Mouse (Mus musculus) liver, embryonic 15.5 days (tissue): ENCODE measurements around the gene Atp6v1b1. TPM values are rescaled to one million over a fixed set of nuclear protein-coding genes. Genes with fewer than 3 reads are reported as not detected.

Source experiments
- ATAC-seq: fragments of 200-750 bp; cut with Nextera tagmentation; 2 replicates; pipeline ENCODE4 v1.8.0; 2017; ENCODE audit warnings: moderate number of reproducible peaks, mild to moderate bottlenecking, moderate library complexity; ENCODE audit not compliant: insufficient read depth
- H3K27ac ChIP-seq: fragments of 300-500 bp; sonication (generic); replicated peaks from 2 replicates; pipeline ENCODE4 v1.5.1; 2015; ENCODE audit warnings: mild to moderate bottlenecking, inconsistent platforms
- H3K27me3 ChIP-seq: fragments of 300-500 bp; sonication (generic); 2 replicates; pipeline ENCODE4 v1.6.1; 2015; ENCODE audit warnings: mild to moderate bottlenecking, inconsistent platforms
- H3K36me3 ChIP-seq: fragments of 300-500 bp; sonication (generic); replicated peaks from 2 replicates; pipeline ENCODE4 v1.6.1; 2015; ENCODE audit warnings: moderate library complexity, mild to moderate bottlenecking, inconsistent platforms
- H3K4me1 ChIP-seq: fragments of 300-500 bp; sonication (generic); replicated peaks from 2 replicates; pipeline ENCODE4 v1.6.1; 2015; ENCODE audit warnings: inconsistent platforms
- H3K4me2 ChIP-seq: fragments of 300-500 bp; sonication (generic); 2 replicates; pipeline ENCODE4 v1.6.1; 2015; ENCODE audit warnings: moderate library complexity, mild to moderate bottlenecking, inconsistent platforms
- H3K4me3 ChIP-seq: fragments of 300-500 bp; sonication (generic); replicated peaks from 2 replicates; pipeline ENCODE4 v1.5.1; 2015; ENCODE audit warnings: mild to moderate bottlenecking, inconsistent platforms
- H3K9ac ChIP-seq: fragments of 300-500 bp; sonication (generic); 2 replicates; pipeline ENCODE4 v1.6.1; 2015; ENCODE audit warnings: moderate library complexity, mild to moderate bottlenecking, inconsistent platforms
- H3K9me3 ChIP-seq: fragments of 300-500 bp; sonication (generic); replicated peaks from 2 replicates; pipeline ENCODE4 v1.6.1; 2016; ENCODE audit warnings: inconsistent platforms
- WGBS: fragments of 180-500 bp; shearing (Covaris S2); methylation state at CpG from one replicate; pipeline ENCODE4 v1.1.7; 2015; ENCODE audit warnings: mixed read lengths; ENCODE audit not compliant: insufficient replicate concordance; 5-methylcytosine and 5-hydroxymethylcytosine counted together
- polyA plus RNA-seq: library from polyadenylated mRNA; unstranded; fragments of >200 nt; fragmentation: Nextera tagmentation; extraction: Ambion mirVana; gene quantifications from 2 replicates; pipeline ENCODE4 v1.2.1, GENCODE M21; 2015

Atp6v1b1 gene
- not detected in 2 replicates for polyA plus RNA-seq

DNA sequence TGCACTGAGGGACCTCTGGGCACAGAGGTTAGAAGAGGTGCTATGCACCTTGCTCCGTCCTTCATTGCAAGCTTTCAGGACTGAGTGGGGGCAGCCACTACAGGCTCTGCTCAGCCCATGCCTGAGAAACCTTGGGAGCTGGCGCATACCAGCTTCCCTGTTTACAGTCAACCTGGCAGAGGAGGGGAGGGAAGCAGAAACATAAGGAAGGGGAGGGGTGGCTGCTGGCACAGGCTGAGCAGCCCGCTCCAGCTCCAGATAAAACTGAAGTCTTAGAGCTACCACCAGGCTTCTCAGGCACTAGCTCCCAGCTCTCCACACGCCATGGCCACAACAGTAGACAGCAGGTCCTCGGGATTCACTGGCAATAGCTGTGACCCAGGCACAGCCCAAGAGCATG lies at the start of gene Atp6v1b1:
Atp6v1b1 (plus strand) TSS at position 230 of the 400 bp plus-strand sequence.
- Histone ChIP-seq H3K4me3 (no peak within 1 kb of the TSS), H3K4me1 (peaks cover 7% of the 10 kb centered on the region; the same call in 1 of the 2 replicates), H3K27ac (no peak within 1 kb of the TSS), H3K4me2 (no peak within 1 kb of the TSS), H3K9ac (no peak within 1 kb of the TSS), H3K27me3 (peaks cover 6% of the 10 kb centered on the region; the same call in 1 of the 2 replicates), H3K9me3 (no peaks in the 10 kb centered on the region), H3K36me3 (no peaks in the 10 kb centered on the region)
- 39% methylated on average over 5 of the region's 5 CpGs for WGBS
- no peak for ATAC-seq

DNA sequence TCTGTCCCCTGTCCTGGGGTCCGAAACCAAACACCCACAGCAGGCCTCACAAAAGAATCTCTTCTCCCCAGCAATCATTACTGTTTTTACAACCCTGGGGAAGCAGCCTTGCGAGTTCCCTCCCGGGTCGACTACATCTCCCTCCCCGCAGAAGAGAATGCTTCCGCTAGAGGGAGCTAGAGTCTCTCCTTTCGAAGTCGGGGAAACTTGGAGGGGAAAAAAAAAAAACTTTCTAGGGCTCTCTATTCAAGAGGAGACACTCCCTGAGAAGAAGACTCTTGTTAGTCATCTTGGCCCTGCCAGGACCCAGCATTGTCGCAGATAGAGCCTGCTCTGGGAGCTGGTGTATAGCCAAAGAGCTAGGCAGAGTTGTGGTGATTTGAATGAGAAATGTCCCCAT lies 49.0 kb upstream of the Atp6v1b1 start:
- H3K36me3 ChIP-seq, result no peaks in the 10 kb centered on the region
- no peak overlapping the region for H3K4me3 ChIP-seq
- H3K4me2 ChIP-seq, result no peak overlapping the region
- H3K27ac ChIP-seq, result no peak overlapping the region
- no peak for ATAC-seq
- no peaks in the 10 kb centered on the region for H3K9me3 ChIP-seq
- no peaks in the 10 kb centered on the region for H3K4me1 ChIP-seq
- 1% methylated on average over 9 of the region's 9 CpGs for WGBS
- peaks cover 94% of the 10 kb centered on the region for H3K27me3 ChIP-seq
- no peak overlapping the region for H3K9ac ChIP-seq

DNA sequence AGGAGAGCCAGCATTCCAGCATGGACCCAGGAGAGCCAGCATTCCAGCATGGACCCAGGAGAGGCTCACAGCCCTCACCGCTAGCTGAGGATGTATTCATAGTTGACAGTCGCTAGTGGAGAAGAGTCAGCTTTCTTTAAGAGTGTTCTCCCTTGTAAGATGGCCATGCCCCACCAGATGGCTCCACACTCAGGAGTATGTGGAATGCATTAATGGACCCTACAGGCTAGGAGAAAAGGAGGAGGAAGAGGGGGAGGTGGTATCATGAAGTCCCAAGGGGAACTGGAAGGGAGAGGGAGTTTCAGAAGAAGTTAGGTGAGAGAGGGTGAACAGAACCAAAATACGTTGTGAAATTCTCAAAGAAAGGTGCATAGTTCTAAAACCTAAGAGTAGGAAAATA lies 47.1 kb upstream of the Atp6v1b1 start:
- WGBS, result 2% methylated on average over 3 of the region's 3 CpGs

DNA sequence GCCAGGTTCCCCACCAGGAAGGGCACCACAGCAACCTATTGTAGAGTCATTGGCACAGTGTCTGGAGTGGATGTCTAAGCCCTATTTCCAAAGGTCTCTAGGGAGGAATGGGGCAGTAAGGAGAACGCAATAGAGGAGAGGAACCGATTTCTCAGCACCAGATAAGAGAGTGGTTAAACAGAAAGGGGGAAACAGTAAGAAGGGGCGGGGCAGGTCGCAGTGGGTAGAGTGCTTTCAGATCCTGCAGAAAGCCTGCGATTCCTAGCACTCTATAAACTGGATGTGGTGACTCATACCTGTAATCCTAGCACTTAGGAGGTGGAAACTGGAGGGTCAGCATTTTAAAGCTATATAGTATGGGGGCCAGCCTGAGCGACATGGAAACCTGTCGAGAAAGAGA lies 46.1 kb upstream of the Atp6v1b1 start:
- H3K4me1 ChIP-seq, result no peaks in the 10 kb centered on the region
- no peak overlapping the region for H3K27ac ChIP-seq
- no peak overlapping the region for H3K4me2 ChIP-seq
- ATAC-seq, result no peak
- 2% methylated on average over 7 of the region's 7 CpGs for WGBS
- peaks cover 98% of the 10 kb centered on the region for H3K27me3 ChIP-seq
- no peak overlapping the region for H3K4me3 ChIP-seq
- no peaks in the 10 kb centered on the region for H3K9me3 ChIP-seq
- no peak overlapping the region for H3K9ac ChIP-seq
- no peaks in the 10 kb centered on the region for H3K36me3 ChIP-seq

More for the DNA sequence above, 47.1 kb upstream of the Atp6v1b1 start:
- Histone ChIP-seq H3K4me1 (no peaks in the 10 kb centered on the region), H3K27ac (no peak overlapping the region), H3K27me3 (peaks cover 98% of the 10 kb centered on the region), H3K36me3 (no peaks in the 10 kb centered on the region), H3K4me3 (no peak overlapping the region), H3K4me2 (no peak overlapping the region), H3K9me3 (no peaks in the 10 kb centered on the region), H3K9ac (no peak overlapping the region)
- no peak for ATAC-seq

DNA sequence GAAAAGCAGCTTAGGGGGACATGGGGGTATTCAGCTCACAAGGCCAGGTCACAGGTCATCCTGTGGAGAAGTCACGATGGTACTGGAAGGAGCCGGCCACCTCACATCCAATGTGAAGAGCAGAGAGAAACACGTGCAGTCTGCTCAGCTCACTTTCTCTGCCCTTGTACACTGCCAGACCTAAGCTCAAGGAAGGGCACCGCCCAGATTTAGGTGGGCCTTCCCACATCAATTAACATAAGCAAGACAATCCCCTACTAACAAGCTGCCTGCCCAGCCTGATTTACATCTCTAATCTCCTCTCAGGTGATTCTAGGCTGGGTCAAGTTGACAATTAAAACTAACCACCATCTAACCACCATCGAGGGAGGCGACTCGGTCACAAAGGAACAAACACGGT lies 44.9 kb upstream of the Atp6v1b1 start:
- 5% methylated on average over 8 of the region's 8 CpGs for WGBS
- Histone ChIP-seq H3K27me3 (peaks cover 97% of the 10 kb centered on the region), H3K36me3 (no peaks in the 10 kb centered on the region), H3K9me3 (no peaks in the 10 kb centered on the region), H3K4me1 (no peaks in the 10 kb centered on the region), H3K4me2 (no peak overlapping the region), H3K9ac (no peak overlapping the region), H3K27ac (no peak overlapping the region), H3K4me3 (no peak overlapping the region)
- ATAC-seq, result no peak

DNA sequence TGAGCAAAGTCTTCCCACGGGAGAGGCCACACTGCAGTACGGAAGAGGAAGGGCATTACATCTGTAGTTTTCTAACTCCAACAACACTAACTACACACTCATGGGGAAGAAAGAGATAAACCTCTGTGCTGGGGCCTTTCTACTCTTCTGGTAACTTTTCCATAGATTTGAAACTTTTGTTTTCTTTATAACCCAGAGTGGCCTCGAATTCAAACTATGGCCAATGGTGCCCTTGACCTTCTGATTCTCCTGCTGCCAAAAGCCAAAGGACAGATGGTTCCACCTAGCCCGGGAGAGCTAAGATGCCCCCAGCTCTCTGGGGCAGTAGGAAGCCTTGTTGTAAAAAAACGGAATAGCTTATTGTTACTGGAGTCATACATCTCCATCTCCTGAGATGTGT lies 42.8 kb upstream of the Atp6v1b1 start:
- 3% methylated on average over 5 of the region's 5 CpGs for WGBS
- Histone ChIP-seq H3K4me2 (no peak overlapping the region), H3K27me3 (peaks cover 96% of the 10 kb centered on the region), H3K9ac (no peak overlapping the region), H3K9me3 (no peaks in the 10 kb centered on the region), H3K4me1 (no peaks in the 10 kb centered on the region), H3K27ac (no peak overlapping the region), H3K4me3 (no peak overlapping the region), H3K36me3 (no peaks in the 10 kb centered on the region)
- no peak for ATAC-seq

DNA sequence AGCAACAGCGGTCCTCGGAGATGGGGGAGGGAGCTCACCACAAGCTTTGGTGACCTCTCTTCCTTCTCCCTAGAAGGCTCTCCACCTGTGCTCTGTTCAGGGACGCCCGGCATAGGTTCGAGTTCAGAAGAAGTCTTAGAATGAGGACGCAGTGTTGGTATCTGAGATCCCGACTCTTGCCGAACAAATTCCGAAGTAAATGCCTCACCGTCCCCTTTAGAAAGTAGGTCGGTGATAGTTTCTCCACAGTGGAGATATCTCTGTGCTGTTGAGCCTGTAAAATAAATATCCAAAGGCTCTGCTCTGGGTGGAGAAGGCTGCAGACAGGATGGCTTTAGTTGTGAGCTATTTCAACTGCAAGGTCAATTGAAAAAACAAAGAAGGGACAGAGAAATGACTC lies 41.8 kb upstream of the Atp6v1b1 start:
- WGBS, result 4% methylated on average over 11 of the region's 11 CpGs
- ATAC-seq, result no peak

DNA sequence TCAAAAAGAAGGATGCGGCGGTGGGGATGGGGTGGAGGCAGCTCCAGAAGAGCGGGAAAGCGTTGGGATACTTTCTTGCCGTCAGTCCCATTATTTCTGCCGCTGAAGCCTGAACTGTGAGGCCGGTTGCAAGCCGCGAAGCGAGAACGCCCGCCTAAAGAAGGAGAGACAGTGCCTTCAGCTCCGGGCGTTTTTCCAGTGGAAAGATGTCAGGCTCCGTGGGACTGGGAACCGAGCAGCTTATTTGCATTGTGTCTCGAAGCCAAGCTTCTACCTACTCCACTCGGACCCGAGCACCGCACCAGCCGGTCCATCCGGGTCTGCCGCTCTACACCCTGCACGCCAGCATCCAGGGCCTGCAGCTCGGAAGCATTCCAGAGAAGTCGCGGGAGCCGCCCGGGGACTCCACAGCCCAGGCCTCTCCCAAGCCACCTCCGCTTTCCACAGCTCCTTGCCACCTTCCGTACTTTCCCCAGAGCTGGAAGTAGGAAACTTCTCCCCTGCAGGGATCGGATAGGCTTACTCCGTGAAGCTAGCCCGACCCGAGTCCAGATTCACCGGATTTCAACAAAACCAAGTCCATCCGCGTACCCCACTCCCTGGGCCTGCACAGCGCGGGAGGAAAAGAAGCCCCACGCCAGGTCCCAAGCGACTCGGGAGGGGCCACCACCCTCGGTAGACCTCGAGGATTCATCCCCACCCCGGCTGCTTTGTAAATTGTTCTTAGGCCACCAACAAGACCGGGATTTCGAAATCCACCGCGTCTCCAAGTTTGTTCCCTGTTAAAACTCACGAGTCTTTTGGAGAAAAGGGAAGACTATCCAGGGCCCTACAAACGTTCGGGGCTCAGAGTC lies 40.4 kb upstream of the Atp6v1b1 start:
- no peaks in the 10 kb centered on the region for H3K9me3 ChIP-seq
- no peak overlapping the region for H3K9ac ChIP-seq
- no peaks in the 10 kb centered on the region for H3K4me1 ChIP-seq
- no peak overlapping the region for H3K4me3 ChIP-seq
- H3K27me3 ChIP-seq, result peaks cover 96% of the 10 kb centered on the region
- ATAC-seq, result no peak
- WGBS, result 1% methylated on average over 53 of the region's 53 CpGs
- H3K4me2 ChIP-seq, result no peak overlapping the region
- H3K36me3 ChIP-seq, result no peaks in the 10 kb centered on the region
- no peak overlapping the region for H3K27ac ChIP-seq

More for the DNA sequence above, 41.8 kb upstream of the Atp6v1b1 start:
- Histone ChIP-seq H3K4me1 (no peaks in the 10 kb centered on the region), H3K9ac (no peak overlapping the region), H3K27ac (no peak overlapping the region), H3K9me3 (no peaks in the 10 kb centered on the region), H3K36me3 (no peaks in the 10 kb centered on the region), H3K4me2 (no peak overlapping the region), H3K4me3 (no peak overlapping the region), H3K27me3 (peaks cover 96% of the 10 kb centered on the region)

DNA sequence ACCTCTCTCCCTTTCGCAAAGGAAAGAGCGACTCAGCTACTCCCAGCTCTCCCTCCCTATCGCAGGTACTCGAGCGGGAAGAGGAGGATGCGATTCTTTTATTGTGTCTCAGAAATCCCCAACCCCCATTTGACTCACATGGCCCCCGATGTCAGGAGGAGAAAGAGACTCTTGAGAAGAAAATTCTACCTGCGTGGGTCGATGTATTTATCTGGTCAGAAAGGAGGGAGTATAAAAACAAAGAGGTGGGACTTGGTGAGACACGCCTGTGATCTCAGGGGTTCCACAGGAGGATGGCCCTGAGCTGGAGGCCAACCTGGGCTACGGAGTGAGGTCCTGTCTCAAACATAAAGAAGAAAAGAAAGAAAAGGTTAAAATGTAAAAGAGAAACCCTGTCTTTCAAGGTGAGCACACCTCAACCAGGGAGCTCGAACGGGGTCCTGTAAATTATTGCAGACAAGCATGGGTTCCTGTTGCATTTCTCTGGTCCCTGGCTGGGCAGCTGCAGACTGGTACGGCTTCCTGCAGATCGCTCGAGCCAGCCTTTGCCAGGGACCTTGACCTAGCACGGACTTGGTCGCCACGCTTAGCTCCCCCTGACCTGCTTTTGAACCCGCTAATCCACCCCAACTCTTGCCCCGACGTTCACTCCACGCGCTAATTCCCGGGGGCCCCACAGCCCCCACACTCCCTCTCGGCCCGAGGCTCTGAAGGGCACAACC lies 39.6 kb upstream of the Atp6v1b1 start:
- Histone ChIP-seq H3K27ac (no peak overlapping the region), H3K4me1 (no peaks in the 10 kb centered on the region), H3K27me3 (peaks cover 96% of the 10 kb centered on the region), H3K4me2 (no peak overlapping the region), H3K36me3 (no peaks in the 10 kb centered on the region), H3K9me3 (no peaks in the 10 kb centered on the region), H3K9ac (no peak overlapping the region), H3K4me3 (no peak overlapping the region)
- no peak for ATAC-seq
- WGBS, result 2% methylated on average over 27 of the region's 27 CpGs

DNA sequence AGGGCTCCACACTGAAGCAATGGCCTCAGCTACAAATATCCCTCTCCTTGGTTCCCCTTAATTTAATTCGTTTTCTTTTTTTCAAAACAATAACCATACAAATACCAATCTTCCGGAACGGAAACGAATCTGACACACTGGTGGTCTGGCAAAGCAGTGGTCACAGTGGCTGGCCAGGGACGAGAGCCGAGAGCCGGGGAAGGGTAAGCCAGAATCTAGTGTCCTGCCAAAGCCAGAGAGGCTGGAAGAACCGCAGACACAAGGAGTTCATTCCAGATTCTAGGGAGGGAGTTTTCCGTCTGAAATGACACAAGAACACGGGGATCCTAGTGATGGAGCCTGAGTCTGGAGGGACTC lies 39.1 kb upstream of the Atp6v1b1 start:
- H3K4me1 ChIP-seq, result no peaks in the 10 kb centered on the region
- 2% methylated on average over 10 of the region's 10 CpGs for WGBS
- H3K4me3 ChIP-seq, result no peak overlapping the region
- no peak for ATAC-seq
- no peak overlapping the region for H3K4me2 ChIP-seq
- peaks cover 96% of the 10 kb centered on the region for H3K27me3 ChIP-seq
- H3K9ac ChIP-seq, result no peak overlapping the region
- no peaks in the 10 kb centered on the region for H3K36me3 ChIP-seq
- no peaks in the 10 kb centered on the region for H3K9me3 ChIP-seq
- no peak overlapping the region for H3K27ac ChIP-seq

DNA sequence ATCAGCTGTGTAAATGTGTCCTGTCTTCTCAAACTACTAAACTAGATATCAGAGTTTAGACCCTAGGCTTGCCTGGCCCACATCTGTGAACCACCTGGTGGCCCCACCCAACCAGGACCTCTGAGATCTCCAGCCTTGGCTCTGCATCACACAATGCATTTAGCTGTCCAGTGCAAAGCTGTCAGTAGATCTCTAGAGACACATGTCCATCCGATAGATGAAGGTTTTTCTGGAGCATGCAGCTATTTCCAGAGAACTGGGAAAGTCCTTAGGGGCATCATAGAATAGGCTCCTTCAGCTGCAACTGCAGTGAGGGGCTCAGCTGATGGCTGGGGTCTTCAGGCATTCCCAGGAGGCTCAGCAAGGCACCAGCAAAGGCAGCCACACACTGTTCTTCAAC lies 38.5 kb upstream of the Atp6v1b1 start:
- Histone ChIP-seq H3K4me3 (no peak overlapping the region), H3K4me1 (no peaks in the 10 kb centered on the region), H3K36me3 (no peaks in the 10 kb centered on the region), H3K27me3 (peaks cover 96% of the 10 kb centered on the region), H3K9ac (no peak overlapping the region), H3K9me3 (no peaks in the 10 kb centered on the region), H3K27ac (no peak overlapping the region), H3K4me2 (no peak overlapping the region)
- WGBS, result 17% methylated on average over 1 of the region's 1 CpGs
- ATAC-seq, result no peak
